ENCODE assay signal across 8 mouse cellular contexts in genomic region chr9:21760155-21761088, GRCm38 (mm10). TPM values are rescaled to one million over a fixed set of nuclear protein-coding genes. Genes with fewer than 3 reads are reported as not detected.
A peak's percentile ranks its signal among the peaks of the same experiment; 100 is the strongest.
DNase-seq lines count a peak whose midpoint lies in the region; ATAC-seq lines count a peak whose summit lies in the region.

Gene Spc24, minus strand, starts transcription at chr9:21760303.

- peak within 1 kb of the TSS; percentile 66 for H3K9ac ChIP-seq in forebrain, embryonic 14.5 days (ENCODE audit: low read length)
- peak within 1 kb of the TSS; percentile 48 for H3K9ac ChIP-seq in neural tube, embryonic 15.5 days (replicated peaks)

- no peaks in the 10 kb centered on the region for H3K9me3 ChIP-seq in forebrain, embryonic 14.5 days (replicated peaks; ENCODE audit: control insufficient read depth, low read length)
- H3K9me3 ChIP-seq in neural tube, embryonic 15.5 days (replicated peaks) = no peaks in the 10 kb centered on the region

- intact Hi-C loops in heart, postnatal 14 days (cut with DNase I) = loop anchor here (5.0 kb wide), 1 partner anchor 143 kb away; the partner anchor contains the start of gene Smarca4

- H3K4me2 ChIP-seq in forebrain, embryonic 14.5 days (ENCODE audit: low read length) = peak within 1 kb of the TSS; percentile 56
- peak within 1 kb of the TSS; percentile 97 for H3K4me2 ChIP-seq in neural tube, embryonic 15.5 days

- ATAC-seq in forebrain, embryonic 14.5 days = peak; percentile 98
- ATAC-seq in neural tube, embryonic 15.5 days (ENCODE audit: low FRiP score) = peak; percentile 96

- no peaks in the 10 kb centered on the region for H3K27me3 ChIP-seq in forebrain, embryonic 14.5 days (replicated peaks; ENCODE audit: control insufficient read depth, insufficient read depth, low read length)
- no peaks in the 10 kb centered on the region for H3K27me3 ChIP-seq in neural tube, embryonic 15.5 days (replicated peaks)

- peak; percentile 99 for DNase-seq in ES-CJ7 (ENCODE audit: low read depth, low spot score)
- DNase-seq in cerebellum, adult 11 months = peak; percentile 95
- peak; percentile 99 for DNase-seq in forebrain, embryonic 14.5 days (ENCODE audit: low spot score)
- peak; percentile 94 to 96 for DNase-seq in heart, postnatal 14 days
- DNase-seq in layer of hippocampus, adult 11-12 months (ENCODE audit: low spot score) = peak; percentile 95
- DNase-seq in lung, adult 18-20 months = peak; percentile 95 to 96
- peak; percentile 98 for DNase-seq in testis, postnatal 14 days (ENCODE audit: low spot score)

- WGBS in forebrain, embryonic 14.5 days = 1% methylated on average over 49 of the region's 54 CpGs
- under 1% methylated on average over 49 of the region's 54 CpGs for WGBS in neural tube, embryonic 15.5 days

- H3K4me1 ChIP-seq in forebrain, embryonic 14.5 days (ENCODE audit: control insufficient read depth, insufficient read depth, low read length) = peaks cover 6% of the 10 kb centered on the region; the same call in 1 of the 2 replicates
- peaks cover 15% of the 10 kb centered on the region for H3K4me1 ChIP-seq in neural tube, embryonic 15.5 days

- H3K27ac ChIP-seq in forebrain, embryonic 14.5 days (ENCODE audit: low read depth, low read length) = peak within 1 kb of the TSS; percentile 61
- peak within 1 kb of the TSS; percentile 81 for H3K27ac ChIP-seq in neural tube, embryonic 15.5 days (replicated peaks)

- H3K4me3 ChIP-seq in forebrain, embryonic 14.5 days (ENCODE audit: low read depth, low read length) = peak within 1 kb of the TSS; percentile 66
- peak within 1 kb of the TSS; percentile 61 for H3K4me3 ChIP-seq in neural tube, embryonic 15.5 days (replicated peaks)

- peaks cover 15% of the 10 kb centered on the region; the same call in 1 of the 2 replicates for H3K36me3 ChIP-seq in forebrain, embryonic 14.5 days (ENCODE audit: control insufficient read depth, insufficient read depth, low read length)
- H3K36me3 ChIP-seq in neural tube, embryonic 15.5 days = no peaks in the 10 kb centered on the region

RNA-seq across cellular contexts. Expression of gene Spc24, which starts in this region (rescaled TPM):
- 53.7 and 64.3 TPM in 2 replicates for polyA plus RNA-seq in forebrain, embryonic 14.5 days (2014; fragmentation: Nextera tagmentation; extraction: Ambion mirVana)
- total RNA-seq in heart, postnatal 14 days (2021) = 1 to 10 TPM; 4.7 to 6.5 TPM
- polyA plus RNA-seq in neural tube, embryonic 15.5 days (2015; fragmentation: Nextera tagmentation; extraction: Ambion mirVana) = 17.2 and 39.7 TPM in 2 replicates

Comparison
In these comparisons a context has a peak if more than half of its experiments do, and no peak if none do; other contexts are left out.
1. Peak in every context shown above with its lines: DNase-seq, ATAC-seq, H3K4me3 ChIP-seq and H3K27ac ChIP-seq.